Mouse (Mus musculus): ENCODE measurements around the gene Tuba8. TPM values are rescaled to one million over a fixed set of nuclear protein-coding genes. Genes with fewer than 3 reads are reported as not detected.

Tuba8 gene
- polyA plus RNA-seq, 1 experiment from 2014 or later, result 1.5 TPM

- 70% methylated on average over 7 of the region's 7 CpGs for WGBS
Measured at GRCm38 (mm10) chr6:121179846-121180245, 30.6 kb upstream of the Tuba8 start.

GRCm38 (mm10) chr6:121183414-121184173 is 26.9 kb upstream of the Tuba8 start, which contains the start of gene Pex26:
TSS of gene Pex26 (plus strand) at chr6:121183667.
- Histone ChIP-seq H3K9ac (replicated peaks) (peak within 1 kb of the TSS; percentile 81), H3K27ac (replicated peaks) (peak within 1 kb of the TSS; percentile 91), H3K4me2 (peak within 1 kb of the TSS; percentile 95), H3K9me3 (replicated peaks) (no peaks in the 10 kb centered on the region), H3K4me3 (replicated peaks) (peak within 1 kb of the TSS; percentile 80), H3K27me3 (replicated peaks) (no peaks in the 10 kb centered on the region), H3K36me3 (peaks cover 21% of the 10 kb centered on the region), H3K4me1 (peaks cover 31% of the 10 kb centered on the region)
- 1% methylated on average over 32 of the region's 32 CpGs for WGBS
- ATAC-seq (ENCODE audit: low FRiP score), result peak; percentile 94

More at GRCm38 (mm10) chr6:121179846-121180245, 30.6 kb upstream of the Tuba8 start:
- H3K4me3 ChIP-seq (replicated peaks), result no peak overlapping the region
- no peaks in the 10 kb centered on the region for H3K27me3 ChIP-seq (replicated peaks)
- no peak overlapping the region for H3K9ac ChIP-seq (replicated peaks)
- no peak overlapping the region for H3K27ac ChIP-seq (replicated peaks)
- peaks cover 26% of the 10 kb centered on the region for H3K4me1 ChIP-seq
- H3K4me2 ChIP-seq, result no peak overlapping the region
- ATAC-seq (ENCODE audit: low FRiP score), result no peak
- H3K36me3 ChIP-seq, result no peaks in the 10 kb centered on the region
- no peaks in the 10 kb centered on the region for H3K9me3 ChIP-seq (replicated peaks)

GRCm38 (mm10) chr6:121184198-121185140 is 26.0 kb upstream of the Tuba8 start:
- no peaks in the 10 kb centered on the region for H3K9me3 ChIP-seq (replicated peaks)
- ATAC-seq (ENCODE audit: low FRiP score), result peak; percentile 62
- WGBS, result 3% methylated on average over 35 of the region's 35 CpGs
- H3K4me2 ChIP-seq, result peak overlapping the region; percentile 95
- peak overlapping the region; percentile 91 for H3K27ac ChIP-seq (replicated peaks)
- peak overlapping the region; percentile 80 for H3K4me3 ChIP-seq (replicated peaks)
- H3K36me3 ChIP-seq, result peaks cover 25% of the 10 kb centered on the region
- no peaks in the 10 kb centered on the region for H3K27me3 ChIP-seq (replicated peaks)
- peaks cover 31% of the 10 kb centered on the region for H3K4me1 ChIP-seq
- peak overlapping the region; percentile 81 for H3K9ac ChIP-seq (replicated peaks)

- Histone ChIP-seq H3K4me1 (peaks cover 31% of the 10 kb centered on the region), H3K36me3 (peaks cover 32% of the 10 kb centered on the region), H3K9ac (replicated peaks) (peak overlapping the region; percentile 81; the same call in 1 of the 2 replicates), H3K4me2 (peak overlapping the region; percentile 95), H3K4me3 (replicated peaks) (peak overlapping the region; percentile 80), H3K27ac (replicated peaks) (no peak overlapping the region), H3K9me3 (replicated peaks) (no peaks in the 10 kb centered on the region), H3K27me3 (replicated peaks) (no peaks in the 10 kb centered on the region)
- ATAC-seq (ENCODE audit: low FRiP score), result no peak
- WGBS, result 82% methylated on average over 8 of the region's 8 CpGs
Measured at GRCm38 (mm10) chr6:121185232-121185631, 25.3 kb upstream of the Tuba8 start.

- Histone ChIP-seq H3K4me2 (no peak overlapping the region), H3K27ac (replicated peaks) (no peak overlapping the region), H3K27me3 (replicated peaks) (no peaks in the 10 kb centered on the region), H3K36me3 (peaks cover 77% of the 10 kb centered on the region), H3K9me3 (replicated peaks) (no peaks in the 10 kb centered on the region), H3K4me3 (replicated peaks) (no peak overlapping the region), H3K4me1 (no peaks in the 10 kb centered on the region), H3K9ac (replicated peaks) (no peak overlapping the region)
- no peak for ATAC-seq (ENCODE audit: low FRiP score)
- 85% methylated on average over 11 of the region's 11 CpGs for WGBS
Measured at GRCm38 (mm10) chr6:121191261-121192009, 19.1 kb upstream of the Tuba8 start.

GRCm38 (mm10) chr6:121194061-121194955 is 16.2 kb upstream of the Tuba8 start:
- ATAC-seq (ENCODE audit: low FRiP score), result no peak
- no peak overlapping the region for H3K4me2 ChIP-seq
- no peak overlapping the region for H3K27ac ChIP-seq (replicated peaks)
- WGBS, result 47% methylated on average over 13 of the region's 13 CpGs
- no peaks in the 10 kb centered on the region for H3K27me3 ChIP-seq (replicated peaks)
- no peaks in the 10 kb centered on the region for H3K4me1 ChIP-seq
- no peak overlapping the region for H3K9ac ChIP-seq (replicated peaks)
- H3K4me3 ChIP-seq (replicated peaks), result no peak overlapping the region
- H3K9me3 ChIP-seq (replicated peaks), result no peaks in the 10 kb centered on the region
- H3K36me3 ChIP-seq, result peaks cover 65% of the 10 kb centered on the region

- H3K36me3 ChIP-seq, result peaks cover 58% of the 10 kb centered on the region
- no peaks in the 10 kb centered on the region for H3K4me1 ChIP-seq
- no peak for ATAC-seq (ENCODE audit: low FRiP score)
- no peak overlapping the region for H3K9ac ChIP-seq (replicated peaks)
- no peak overlapping the region for H3K4me2 ChIP-seq
- no peak overlapping the region for H3K27ac ChIP-seq (replicated peaks)
- no peaks in the 10 kb centered on the region for H3K9me3 ChIP-seq (replicated peaks)
- H3K27me3 ChIP-seq (replicated peaks), result no peaks in the 10 kb centered on the region
- WGBS, result 90% methylated on average over 14 of the region's 14 CpGs
- no peak overlapping the region for H3K4me3 ChIP-seq (replicated peaks)
Measured at GRCm38 (mm10) chr6:121194956-121195731, 15.4 kb upstream of the Tuba8 start.

GRCm38 (mm10) chr6:121197807-121198365 is 12.6 kb upstream of the Tuba8 start:
- Histone ChIP-seq H3K4me2 (no peak overlapping the region), H3K9me3 (replicated peaks) (no peaks in the 10 kb centered on the region), H3K4me3 (replicated peaks) (no peak overlapping the region), H3K9ac (replicated peaks) (no peak overlapping the region), H3K27ac (replicated peaks) (no peak overlapping the region), H3K4me1 (no peaks in the 10 kb centered on the region), H3K36me3 (peaks cover 38% of the 10 kb centered on the region), H3K27me3 (replicated peaks) (no peaks in the 10 kb centered on the region)
- ATAC-seq (ENCODE audit: low FRiP score), result no peak
- 47% methylated on average over 9 of the region's 9 CpGs for WGBS

- Histone ChIP-seq H3K4me2 (no peak overlapping the region), H3K27ac (replicated peaks) (no peak overlapping the region), H3K27me3 (replicated peaks) (no peaks in the 10 kb centered on the region), H3K4me1 (no peaks in the 10 kb centered on the region), H3K9me3 (replicated peaks) (no peaks in the 10 kb centered on the region), H3K9ac (replicated peaks) (no peak overlapping the region), H3K4me3 (replicated peaks) (no peak overlapping the region), H3K36me3 (peaks cover 18% of the 10 kb centered on the region; the same call in 1 of the 2 replicates)
- no peak for ATAC-seq (ENCODE audit: low FRiP score)
- WGBS, result 81% methylated on average over 4 of the region's 4 CpGs
Measured at GRCm38 (mm10) chr6:121200458-121200857, 10.0 kb upstream of the Tuba8 start.

- Histone ChIP-seq H3K36me3 (peaks cover 5% of the 10 kb centered on the region; the same call in 1 of the 2 replicates), H3K27ac (replicated peaks) (no peak overlapping the region), H3K4me3 (replicated peaks) (no peak overlapping the region), H3K4me1 (no peaks in the 10 kb centered on the region), H3K27me3 (replicated peaks) (no peaks in the 10 kb centered on the region), H3K4me2 (no peak overlapping the region), H3K9me3 (replicated peaks) (no peaks in the 10 kb centered on the region), H3K9ac (replicated peaks) (no peak overlapping the region)
- ATAC-seq (ENCODE audit: low FRiP score), result no peak
- WGBS, result 63% methylated on average over 5 of the region's 5 CpGs
Measured at GRCm38 (mm10) chr6:121202026-121202425, 8.5 kb upstream of the Tuba8 start.

Data from neural tube, embryonic 15.5 days (tissue).